Mouse (Mus musculus) megakaryocyte, embryonic 14.5 days (primary cell): ENCODE measurements around the gene Nubpl.

Experiments used
- FLI1 ChIP-seq: IDR thresholded peaks from 2 replicates; pipeline ENCODE4 v1.6.1; 2012; ENCODE audit warnings: low read length, inconsistent platforms, mixed read lengths
- GATA1 ChIP-seq: IDR thresholded peaks from 3 replicates; pipeline ENCODE4 v1.6.1; 2012; ENCODE audit warnings: mixed read lengths, low read length, inconsistent platforms, borderline replicate concordance

- TF ChIP-seq GATA1 (no peak), FLI1 (no peak)
These were observed 249.1 kb downstream of the Nubpl start for GRCm38 (mm10) chr12:52346611-52347010.
